8 mouse cellular contexts compared by ENCODE assay signal in genomic region chr17:86814320-86814719, GRCm38 (mm10).
DNase-seq lines count a peak whose midpoint lies in the region; ATAC-seq and TF ChIP-seq lines count a peak whose summit lies in the region.

No protein-coding gene starts in this region.

- H3K36me3 ChIP-seq in lung, embryonic 14.5 days (ENCODE audit: insufficient read depth) = no peaks in the 10 kb centered on the region

- no peak overlapping the region for H3K27ac ChIP-seq in lung, embryonic 14.5 days (ENCODE audit: low read depth)

- TF ChIP-seq CTCF in lung, embryonic 14.5 days (IDR thresholded peaks at IDR 0.05; ENCODE audit: low read depth) = no peak
- TF ChIP-seq CTCF in lung, adult 2 months (IDR thresholded peaks at IDR 0.05; ENCODE audit: insufficient read depth, low read length) = no peak

- ATAC-seq in lung, embryonic 14.5 days (ENCODE audit: insufficient read depth) = peak; percentile 32; the same call in 1 of the 2 replicates
- peak; percentile 94 for ATAC-seq in megakaryocyte progenitor cell, adult 5-6 weeks (replicated peaks; ENCODE audit: poor library complexity)

- H3K9me3 ChIP-seq in lung, embryonic 14.5 days (ENCODE audit: low read depth, low read length) = no peaks in the 10 kb centered on the region

- no peaks in the 10 kb centered on the region for H3K4me1 ChIP-seq in lung, embryonic 14.5 days (ENCODE audit: insufficient read depth)
- H3K4me1 ChIP-seq in lung, adult 2 months (ENCODE audit: control insufficient read depth, insufficient read depth, low read length) = peaks cover 42% of the 10 kb centered on the region

- no peaks in the 10 kb centered on the region for H3K27me3 ChIP-seq in lung, embryonic 14.5 days (ENCODE audit: insufficient read depth, low read length)

- H3K4me3 ChIP-seq in lung, embryonic 14.5 days (ENCODE audit: low read depth, low read length) = no peak overlapping the region
- H3K4me3 ChIP-seq in lung, adult 2 months (replicated peaks; ENCODE audit: extremely low read depth, low read depth, low read length) = no peak overlapping the region

- DNase-seq in lung, embryonic 14.5 days = peak; percentile 61
- DNase-seq in lung, adult 2 months = no peak
- peak; percentile 52 for DNase-seq in adrenal gland, postnatal 25 days
- peak; percentile 42 for DNase-seq in induced T-regulatory cell, adult 2 months (ENCODE audit: low read depth)
- no peak for DNase-seq in urinary bladder, postnatal 10 days (ENCODE audit: low spot score)
- DNase-seq in layer of hippocampus, adult 9-10 months (ENCODE audit: low spot score) = no peak
- no peak for DNase-seq in frontal cortex, postnatal 10 days (ENCODE audit: low spot score in 2 of 2)

- H3K9ac ChIP-seq in lung, embryonic 14.5 days = no peak overlapping the region

- no peak for TF ChIP-seq POLR2A in lung, adult 2 months (IDR thresholded peaks at IDR 0.05; ENCODE audit: borderline replicate concordance, extremely low read depth, low read depth, low read length)

- H3K4me2 ChIP-seq in lung, embryonic 14.5 days = no peak overlapping the region

- WGBS in lung, embryonic 14.5 days = 6% methylated on average over 1 of the region's 1 CpGs
- 31% methylated on average over 1 of the region's 1 CpGs for WGBS in lung, adult 2 months

Comparison
In these comparisons a context has a peak if more than half of its experiments do, and no peak if none do; other contexts are left out.
1. DNase-seq: peak in lung, embryonic 14.5 days (single experiment), adrenal gland, postnatal 25 days (single experiment) and induced T-regulatory cell, adult 2 months (single experiment); none in lung, adult 2 months (single experiment), urinary bladder, postnatal 10 days (single experiment), layer of hippocampus, adult 9-10 months (single experiment) and frontal cortex, postnatal 10 days (0 of 2).